Comparison of ENCODE assay signal across 24 mouse cellular contexts in the genomic region with DNA sequence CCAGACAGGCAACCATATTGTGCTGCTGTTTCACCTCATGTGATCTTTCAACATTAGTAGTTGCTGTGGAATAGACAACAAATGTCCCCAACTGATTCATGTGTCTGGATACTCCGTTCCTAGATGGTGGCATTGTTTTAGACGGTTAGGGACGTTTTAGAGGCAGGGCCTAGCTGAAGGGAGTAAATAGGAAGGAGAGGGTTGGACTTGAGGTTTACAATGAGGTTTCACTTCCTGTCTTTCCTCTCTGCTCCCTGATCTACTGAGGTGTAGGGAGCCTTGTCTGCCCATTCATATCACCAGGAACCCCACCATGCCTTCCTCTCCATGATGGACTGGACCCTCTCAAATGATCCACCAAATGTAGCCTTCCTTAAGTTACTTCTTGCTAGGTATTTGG.
"Had no signal": no experiment of that assay in that cellular context is flagged by ENCODE, and none has a peak within 500 bp of the region (broad histone marks: within the 10 kb centered on the region; RNA-seq: fewer than 3 reads in every experiment).

No protein-coding gene starts in this region.

- H3K27me3 ChIP-seq: limb, embryonic 12.5 days; limb, embryonic 15.5 days; neural tube, embryonic 12.5 days; neural tube, embryonic 15.5 days had no signal

- H3K9ac ChIP-seq: limb, embryonic 12.5 days; limb, embryonic 15.5 days; liver, embryonic 14.5 days; liver, postnatal 0 days; lung, embryonic 14.5 days; neural tube, embryonic 12.5 days; neural tube, embryonic 15.5 days had no signal

- H3K4me3 ChIP-seq: left cerebral cortex, adult 2 months; limb, embryonic 12.5 days; limb, embryonic 15.5 days; neural tube, embryonic 12.5 days; neural tube, embryonic 15.5 days had no signal

- H3K4me1 ChIP-seq: neural tube, embryonic 12.5 days; neural tube, embryonic 15.5 days had no signal

- ATAC-seq: liver, postnatal 0 days; lung, postnatal 0 days had no signal

- H3K4me2 ChIP-seq: limb, embryonic 12.5 days; limb, embryonic 15.5 days; liver, embryonic 11.5 days; lung, embryonic 14.5 days; midbrain, embryonic 11.5 days; neural tube, embryonic 12.5 days; neural tube, embryonic 15.5 days had no signal

- H3K27ac ChIP-seq: left cerebral cortex, adult 2 months; limb, embryonic 12.5 days; limb, embryonic 15.5 days; liver, embryonic 14.5 days; macrophage; neural tube, embryonic 12.5 days; neural tube, embryonic 15.5 days; stomach, postnatal 0 days had no signal

- H3K9me3 ChIP-seq: limb, embryonic 15.5 days; neural tube, embryonic 12.5 days; neural tube, embryonic 15.5 days had no signal

- H3K36me3 ChIP-seq: limb, embryonic 12.5 days; limb, embryonic 15.5 days; neural tube, embryonic 12.5 days; neural tube, embryonic 15.5 days had no signal

- DNase-seq: kidney, adult 9 months; kidney, postnatal 14 days; kidney, postnatal 4 days; layer of hippocampus, adult 9-11 months; layer of hippocampus, postnatal 36 days; liver, postnatal 0 days; lung, embryonic 14.5 days; midbrain, embryonic 14.5 days; right cerebral cortex, adult 18-20 months; right cerebral cortex, postnatal 14 days; right cerebral cortex, postnatal 4 days; thymus, adult 2 months; thymus, postnatal 25 days had no signal
